Mouse (Mus musculus) neural tube, embryonic 11.5 days (tissue): ENCODE measurements at regions not wholly inside any gene's neighbourhood (a gene's known extent, or its start where the extent isn't known, plus 50 kb on each side); places are given as distances from the start of the nearest gene placed in this dataset.
A peak's percentile ranks its signal among the peaks of the same experiment; 100 is the strongest.

Experiments used
- ATAC-seq: fragments of 200-750 bp; cut with Nextera tagmentation; 2 replicates; pipeline ENCODE4 v1.8.0; 2017; ENCODE audit warnings: moderate number of reproducible peaks, mild to moderate bottlenecking, moderate TSS enrichment, moderate library complexity; ENCODE audit not compliant: insufficient read depth, low FRiP score, low TSS enrichment
- DNase-seq: peaks from one replicate; pipeline ENCODE4 v3.0.0-alpha.2; 2015; ENCODE audit warnings: low spot score
- H3K27ac ChIP-seq: fragments of 300-500 bp; sonication (generic); 2 replicates; pipeline ENCODE4 v1.5.1; 2014; ENCODE audit warnings: low read depth, mild to moderate bottlenecking, low read length
- H3K27me3 ChIP-seq: fragments of 300-500 bp; sonication (generic); 2 replicates; pipeline ENCODE4 v1.6.1; 2014; ENCODE audit warnings: mild to moderate bottlenecking, low read length, mixed read lengths; ENCODE audit not compliant: control insufficient read depth, insufficient read depth
- H3K36me3 ChIP-seq: fragments of 300-500 bp; sonication (generic); 2 replicates; pipeline ENCODE4 v1.6.1; 2014; ENCODE audit warnings: mild to moderate bottlenecking, low read length, moderate library complexity, mixed read lengths; ENCODE audit not compliant: control insufficient read depth, insufficient read depth
- H3K4me1 ChIP-seq: fragments of 300-500 bp; sonication (generic); 2 replicates; pipeline ENCODE4 v1.6.1; 2014; ENCODE audit warnings: low read length, mixed read lengths; ENCODE audit not compliant: control insufficient read depth, insufficient read depth
- H3K4me2 ChIP-seq: fragments of 300-500 bp; sonication (generic); 2 replicates; pipeline ENCODE4 v1.6.1; 2014; ENCODE audit warnings: low read depth, mild to moderate bottlenecking, moderate library complexity
- H3K4me3 ChIP-seq: fragments of 300-500 bp; sonication (generic); 2 replicates; pipeline ENCODE4 v1.5.1; 2014; ENCODE audit warnings: low read depth, low read length
- H3K9ac ChIP-seq: fragments of 300-500 bp; sonication (generic); 2 replicates; pipeline ENCODE4 v1.6.1; 2014; ENCODE audit warnings: mild to moderate bottlenecking, low read length
- H3K9me3 ChIP-seq: fragments of 300-500 bp; sonication (generic); 2 replicates; pipeline ENCODE4 v1.6.1; 2016; ENCODE audit warnings: low read length; ENCODE audit not compliant: control insufficient read depth
- WGBS: fragments of 180-500 bp; shearing (Covaris S2); extraction: QIAGEN DNeasy Blood & Tissue Kit; methylation state at CpG from one replicate; pipeline ENCODE4 v1.1.7; 2014; 5-methylcytosine and 5-hydroxymethylcytosine counted together

DNA sequence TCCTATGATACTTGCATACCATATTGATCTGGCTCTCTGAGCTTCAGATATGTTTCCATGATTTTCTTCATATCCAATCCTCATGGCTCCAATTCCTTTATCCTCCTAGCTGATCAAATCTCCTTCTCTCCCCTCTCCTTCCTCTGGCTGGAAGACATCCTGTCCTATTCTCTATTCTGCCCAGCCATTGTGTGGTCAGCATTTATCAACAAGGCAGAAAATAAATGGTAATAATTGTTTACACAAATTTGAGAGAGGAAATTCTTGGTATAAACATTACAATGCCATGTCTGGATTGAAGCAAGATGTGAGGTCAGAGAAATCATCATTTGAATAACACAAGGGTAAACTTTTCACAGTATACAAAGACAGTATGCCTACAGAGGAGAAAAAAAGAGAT lies 158.2 kb downstream of the Naf1 start:
- no peaks in the 10 kb centered on the region for H3K9me3 ChIP-seq
- H3K36me3 ChIP-seq = no peaks in the 10 kb centered on the region
- H3K4me1 ChIP-seq = no peaks in the 10 kb centered on the region
- no peak overlapping the region for H3K4me2 ChIP-seq
- no peak for ATAC-seq
- no peak overlapping the region for H3K9ac ChIP-seq
- no peak overlapping the region for H3K4me3 ChIP-seq
- DNase-seq = no peak
- H3K27me3 ChIP-seq = no peaks in the 10 kb centered on the region
- no peak overlapping the region for H3K27ac ChIP-seq

DNA sequence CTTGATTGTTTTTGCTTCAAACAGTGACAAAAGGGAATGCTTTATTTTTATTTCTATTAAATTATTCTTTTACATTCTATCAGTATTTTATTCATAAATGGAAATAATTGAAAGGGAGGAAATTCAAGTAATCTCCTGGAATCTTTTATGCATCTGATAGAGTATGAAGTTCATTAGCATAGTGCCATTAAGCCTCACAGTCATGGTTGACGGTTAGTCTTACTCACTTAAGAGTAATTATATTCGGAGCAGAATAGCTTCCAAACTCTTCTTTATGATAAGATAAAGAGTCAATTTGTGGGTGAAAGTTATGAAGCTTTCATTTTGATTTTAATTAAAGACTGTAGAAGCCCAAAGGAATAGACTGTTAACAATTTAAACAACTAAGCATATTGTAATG lies 172.8 kb downstream of the Naf1 start:
- Histone ChIP-seq H3K27me3 (no peaks in the 10 kb centered on the region), H3K27ac (no peak overlapping the region), H3K4me3 (no peak overlapping the region), H3K36me3 (no peaks in the 10 kb centered on the region), H3K9me3 (no peaks in the 10 kb centered on the region), H3K4me2 (no peak overlapping the region), H3K4me1 (no peaks in the 10 kb centered on the region), H3K9ac (no peak overlapping the region)
- no peak for ATAC-seq
- DNase-seq = no peak
- 82% methylated on average over 2 of the region's 2 CpGs for WGBS

DNA sequence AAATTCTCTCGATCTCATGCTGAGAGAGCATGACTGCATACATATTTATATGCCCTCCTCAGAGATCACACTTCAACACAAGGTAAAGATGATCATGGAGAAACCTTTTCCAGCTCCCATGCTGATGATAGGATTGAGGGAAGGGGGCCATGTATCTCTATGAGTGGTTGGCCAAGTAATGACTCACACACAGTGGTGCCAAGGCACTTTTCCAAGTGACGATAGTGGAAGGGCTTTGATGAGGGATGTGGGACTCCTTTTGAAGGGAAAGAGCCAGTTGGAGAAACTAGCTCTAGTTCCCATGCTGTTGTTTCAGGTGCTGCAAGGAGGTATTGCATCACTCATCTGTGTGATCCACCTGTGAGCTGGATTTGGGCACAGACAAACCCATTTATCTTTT lies 201.5 kb downstream of the Naf1 start:
- WGBS = 82% methylated on average over 2 of the region's 2 CpGs
- Histone ChIP-seq H3K27ac (no peak overlapping the region), H3K4me2 (no peak overlapping the region), H3K9me3 (no peaks in the 10 kb centered on the region), H3K9ac (no peak overlapping the region), H3K4me1 (no peaks in the 10 kb centered on the region), H3K4me3 (no peak overlapping the region), H3K27me3 (no peaks in the 10 kb centered on the region), H3K36me3 (no peaks in the 10 kb centered on the region)
- DNase-seq (no peak), ATAC-seq (no peak)

DNA sequence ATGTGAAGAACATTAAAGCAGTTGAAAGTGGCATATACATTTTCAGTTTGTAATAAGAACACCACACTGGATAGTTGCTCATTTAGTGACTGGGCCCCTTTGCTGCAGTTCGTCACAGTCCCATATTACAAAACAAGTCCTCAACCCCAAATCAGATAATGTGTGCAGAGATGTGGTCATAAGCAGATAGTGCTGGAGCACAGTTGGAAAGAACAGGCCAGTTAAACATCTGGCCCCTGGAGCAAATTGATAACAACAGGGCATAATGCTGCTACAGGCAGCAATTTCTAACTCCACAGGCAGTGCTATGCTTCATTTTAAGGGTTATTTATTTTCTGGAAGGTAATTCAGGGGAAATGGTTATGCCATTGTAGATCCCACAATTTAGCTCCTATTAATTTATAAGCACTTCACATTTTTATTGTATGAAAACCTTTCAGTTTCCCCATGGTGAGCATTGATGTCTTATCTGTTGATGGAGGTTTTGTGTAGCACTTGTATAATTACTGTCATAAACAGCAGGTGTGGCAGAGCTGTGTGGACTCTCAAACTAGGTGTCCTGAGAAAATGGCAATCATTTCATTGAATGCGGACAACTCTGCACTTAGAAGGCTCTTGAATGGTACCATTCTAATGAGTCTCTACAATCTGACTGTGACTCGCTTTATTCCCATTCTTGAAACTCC lies 208.2 kb downstream of the Naf1 start:
- no peaks in the 10 kb centered on the region for H3K36me3 ChIP-seq
- H3K9me3 ChIP-seq = no peaks in the 10 kb centered on the region
- no peak overlapping the region for H3K4me2 ChIP-seq
- 92% methylated on average over 3 of the region's 3 CpGs for WGBS
- no peak for ATAC-seq
- no peaks in the 10 kb centered on the region for H3K4me1 ChIP-seq
- no peak overlapping the region for H3K27ac ChIP-seq
- no peak for DNase-seq
- H3K27me3 ChIP-seq = no peaks in the 10 kb centered on the region
- no peak overlapping the region for H3K4me3 ChIP-seq
- no peak overlapping the region for H3K9ac ChIP-seq

DNA sequence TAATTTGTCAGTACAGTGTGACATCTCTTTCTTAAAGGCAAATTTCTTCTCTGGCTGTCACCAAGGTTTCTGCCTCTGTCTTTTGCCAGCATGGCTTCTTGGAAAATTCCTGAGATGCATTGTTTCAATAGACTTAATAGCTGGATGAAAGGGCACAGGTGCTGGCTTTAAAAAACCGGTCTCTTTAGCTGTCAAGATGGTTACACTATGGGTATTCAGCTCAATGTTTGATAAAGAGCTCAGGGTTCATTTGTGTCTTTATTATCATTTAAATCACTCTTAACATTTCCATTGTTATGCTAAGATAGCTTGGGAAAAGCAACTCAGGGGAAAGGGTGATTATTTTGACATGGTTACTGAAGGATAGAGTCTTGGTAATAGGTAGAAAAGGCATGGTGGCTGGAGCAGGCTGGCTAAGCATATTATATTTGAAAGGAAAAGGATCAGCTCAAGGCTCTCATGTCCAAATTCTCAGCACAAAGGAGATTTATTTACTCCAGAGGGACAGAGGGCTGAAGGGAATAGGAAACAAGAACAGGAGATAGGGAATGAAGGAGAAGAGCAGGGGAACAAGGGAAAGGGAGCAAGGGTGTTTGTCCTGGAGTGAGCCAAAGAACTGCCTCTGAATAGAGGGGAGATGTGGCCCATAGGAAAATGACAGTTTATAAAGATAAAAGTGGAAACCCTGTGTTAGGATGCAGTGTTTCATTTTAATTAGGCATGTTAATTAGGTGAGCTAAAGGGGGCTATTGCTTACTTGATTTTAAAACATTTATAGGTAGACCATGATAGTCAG lies 226.4 kb downstream of the Naf1 start:
- Histone ChIP-seq H3K9ac (no peak overlapping the region), H3K27ac (no peak overlapping the region), H3K9me3 (no peaks in the 10 kb centered on the region), H3K4me1 (no peaks in the 10 kb centered on the region), H3K4me3 (no peak overlapping the region), H3K27me3 (no peaks in the 10 kb centered on the region), H3K4me2 (no peak overlapping the region), H3K36me3 (no peaks in the 10 kb centered on the region)
- no peak for DNase-seq
- 12% methylated on average over 1 of the region's 1 CpGs for WGBS
- peak; percentile 39 for ATAC-seq
